Comparison of ENCODE assay signal across 18 mouse cellular contexts in the genomic region with DNA sequence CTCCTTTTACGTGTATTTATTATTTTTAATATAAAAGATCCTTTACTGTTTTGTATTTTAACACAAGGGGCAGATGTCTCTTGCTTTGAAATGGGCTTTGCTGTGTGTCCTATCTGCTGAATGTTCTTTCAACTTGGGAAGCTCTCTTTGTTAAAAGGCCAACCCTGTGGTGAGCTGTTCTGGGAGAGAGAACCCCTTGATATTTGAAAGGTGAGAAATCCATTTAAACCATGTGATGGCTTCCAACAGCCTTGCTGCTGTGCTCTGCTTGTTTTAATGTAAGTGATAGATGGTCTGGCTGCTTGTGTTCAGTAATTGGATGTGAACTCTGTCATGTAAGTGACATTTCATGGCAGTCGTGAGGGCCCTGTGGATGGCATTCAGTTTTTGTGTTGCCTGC.
A peak's percentile ranks its signal among the peaks of the same experiment; 100 is the strongest.
DNase-seq lines count a peak whose midpoint lies in the region; ATAC-seq lines count a peak whose summit lies in the region.
"Had no signal": no experiment of that assay in that cellular context is flagged by ENCODE, and none has a peak within 500 bp of the region (broad histone marks: within the 10 kb centered on the region; RNA-seq: fewer than 3 reads in every experiment).

No protein-coding gene starts in this region.

- H3K4me1 ChIP-seq in forebrain, embryonic 14.5 days (ENCODE audit: control insufficient read depth, insufficient read depth, low read length) = peaks cover 30% of the 10 kb centered on the region
- H3K4me1 ChIP-seq in forebrain, embryonic 11.5 days (replicated peaks; ENCODE audit: control insufficient read depth, insufficient read depth, low read length) = peaks cover 18% of the 10 kb centered on the region
- peaks cover 59% of the 10 kb centered on the region for H3K4me1 ChIP-seq in kidney, embryonic 16.5 days (ENCODE audit: insufficient read depth, low read length)
- peaks cover 39% of the 10 kb centered on the region for H3K4me1 ChIP-seq in hindbrain, embryonic 14.5 days (replicated peaks; ENCODE audit: control insufficient read depth, insufficient read depth, low read length)
- peaks cover 59% of the 10 kb centered on the region for H3K4me1 ChIP-seq in midbrain, embryonic 15.5 days

- peak overlapping the region; percentile 33; the same call in 1 of the 2 replicates for H3K27ac ChIP-seq in forebrain, embryonic 14.5 days (ENCODE audit: low read depth, low read length)
- no peak overlapping the region for H3K27ac ChIP-seq in forebrain, embryonic 11.5 days (ENCODE audit: low read depth, low read length)
- H3K27ac ChIP-seq in kidney, embryonic 16.5 days (ENCODE audit: low read length) = peak overlapping the region; percentile 14; the same call in 1 of the 2 replicates
- H3K27ac ChIP-seq in hindbrain, embryonic 14.5 days = peak overlapping the region; percentile 66
- peak overlapping the region; percentile 62 for H3K27ac ChIP-seq in midbrain, embryonic 15.5 days

- no peak overlapping the region for H3K4me3 ChIP-seq in forebrain, embryonic 14.5 days (ENCODE audit: low read depth, low read length)
- H3K4me3 ChIP-seq in forebrain, embryonic 11.5 days (ENCODE audit: low read depth, low read length) = no peak overlapping the region
- no peak overlapping the region for H3K4me3 ChIP-seq in kidney, embryonic 16.5 days (ENCODE audit: low read length)
- no peak overlapping the region for H3K4me3 ChIP-seq in hindbrain, embryonic 14.5 days (replicated peaks; ENCODE audit: low read length)
- no peak overlapping the region for H3K4me3 ChIP-seq in midbrain, embryonic 15.5 days
- H3K4me3 ChIP-seq: erythroblast, embryonic 14.5 days; liver, embryonic 13.5 days had no signal

- DNase-seq in forebrain, embryonic 14.5 days (ENCODE audit: low spot score) = peak; percentile 63
- no peak for DNase-seq in forebrain, embryonic 11.5 days (ENCODE audit: low spot score)
- no peak for DNase-seq in kidney, postnatal 14 days
- no peak for DNase-seq in hindbrain, embryonic 14.5 days (ENCODE audit: low spot score)
- no peak for DNase-seq in spleen, postnatal 10 days (ENCODE audit: low spot score in 2 of 2)
- DNase-seq: adrenal gland, postnatal 10 days; cerebellum, adult 18-20 months; cerebellum, postnatal 36 days; kidney, adult 8-10 months; layer of hippocampus, postnatal 36 days; left cerebral cortex, postnatal 4 days; liver, embryonic 13.5 days; retina, postnatal 1 day; right cerebral cortex, postnatal 4 days; thymus, postnatal 4 days had no signal

- H3K9ac ChIP-seq in forebrain, embryonic 14.5 days (ENCODE audit: low read length) = no peak overlapping the region
- no peak overlapping the region for H3K9ac ChIP-seq in forebrain, embryonic 11.5 days (ENCODE audit: low read length)
- no peak overlapping the region for H3K9ac ChIP-seq in kidney, embryonic 16.5 days (replicated peaks; ENCODE audit: low read length)
- 0 out of 2 replicates have a peak overlapping the region, but pooled peaks have one; percentile 8 for H3K9ac ChIP-seq in hindbrain, embryonic 14.5 days
- no peak overlapping the region for H3K9ac ChIP-seq in midbrain, embryonic 15.5 days
- H3K9ac ChIP-seq: liver, embryonic 13.5 days had no signal

- H3K9me3 ChIP-seq in forebrain, embryonic 14.5 days (replicated peaks; ENCODE audit: control insufficient read depth, low read length) = no peaks in the 10 kb centered on the region
- H3K9me3 ChIP-seq in forebrain, embryonic 11.5 days (ENCODE audit: control insufficient read depth, low read length) = no peaks in the 10 kb centered on the region
- no peaks in the 10 kb centered on the region for H3K9me3 ChIP-seq in kidney, embryonic 16.5 days (ENCODE audit: low read length)
- no peaks in the 10 kb centered on the region for H3K9me3 ChIP-seq in hindbrain, embryonic 14.5 days (ENCODE audit: control insufficient read depth, low read length)
- H3K9me3 ChIP-seq in midbrain, embryonic 15.5 days = no peaks in the 10 kb centered on the region
- H3K9me3 ChIP-seq: liver, embryonic 13.5 days had no signal

- H3K27me3 ChIP-seq in forebrain, embryonic 14.5 days (replicated peaks; ENCODE audit: control insufficient read depth, insufficient read depth, low read length) = no peaks in the 10 kb centered on the region
- no peaks in the 10 kb centered on the region for H3K27me3 ChIP-seq in forebrain, embryonic 11.5 days (ENCODE audit: control insufficient read depth, insufficient read depth, low read length)
- no peaks in the 10 kb centered on the region for H3K27me3 ChIP-seq in kidney, embryonic 16.5 days (ENCODE audit: insufficient read depth, low read length)
- no peaks in the 10 kb centered on the region for H3K27me3 ChIP-seq in hindbrain, embryonic 14.5 days (ENCODE audit: control insufficient read depth, insufficient read depth, low read length)
- no peaks in the 10 kb centered on the region for H3K27me3 ChIP-seq in midbrain, embryonic 15.5 days (replicated peaks)
- H3K27me3 ChIP-seq: liver, embryonic 13.5 days had no signal

- peak; percentile 30; the same call in 1 of the 2 replicates for ATAC-seq in forebrain, embryonic 14.5 days
- ATAC-seq in forebrain, embryonic 11.5 days (replicated peaks; ENCODE audit: low FRiP score) = no peak
- ATAC-seq in kidney, embryonic 16.5 days (ENCODE audit: low FRiP score, low TSS enrichment) = no peak
- no peak for ATAC-seq in hindbrain, embryonic 14.5 days (ENCODE audit: low FRiP score)
- ATAC-seq in midbrain, embryonic 15.5 days (replicated peaks) = peak; percentile 41; the same call in 1 of the 2 replicates

- WGBS in forebrain, embryonic 14.5 days = 49% methylated on average over 2 of the region's 2 CpGs
- 39% methylated on average over 2 of the region's 2 CpGs for whole genome bisulfite sequencing in forebrain, embryonic 11.5 days
- 61% methylated on average over 2 of the region's 2 CpGs for WGBS in kidney, embryonic 16.5 days
- 31% methylated on average over 2 of the region's 2 CpGs for WGBS in hindbrain, embryonic 14.5 days
- 28% methylated on average over 2 of the region's 2 CpGs for WGBS in midbrain, embryonic 15.5 days

- no peaks in the 10 kb centered on the region for H3K36me3 ChIP-seq in forebrain, embryonic 14.5 days (ENCODE audit: control insufficient read depth, insufficient read depth, low read length)
- no peaks in the 10 kb centered on the region for H3K36me3 ChIP-seq in forebrain, embryonic 11.5 days (ENCODE audit: control insufficient read depth, insufficient read depth, low read length)
- H3K36me3 ChIP-seq in kidney, embryonic 16.5 days (ENCODE audit: insufficient read depth, low read length) = 0 out of 2 replicates have a peak, but pooled peaks cover 3% of the 10 kb centered on the region
- no peaks in the 10 kb centered on the region for H3K36me3 ChIP-seq in hindbrain, embryonic 14.5 days (replicated peaks; ENCODE audit: control insufficient read depth, insufficient read depth)
- no peaks in the 10 kb centered on the region for H3K36me3 ChIP-seq in midbrain, embryonic 15.5 days (replicated peaks)
- H3K36me3 ChIP-seq: liver, embryonic 13.5 days had no signal

- no peak overlapping the region for H3K4me2 ChIP-seq in forebrain, embryonic 14.5 days (ENCODE audit: low read length)
- no peak overlapping the region for H3K4me2 ChIP-seq in forebrain, embryonic 11.5 days (ENCODE audit: low read depth, low read length, severe bottlenecking)
- H3K4me2 ChIP-seq in kidney, embryonic 16.5 days (replicated peaks; ENCODE audit: low read depth, low read length) = no peak overlapping the region
- H3K4me2 ChIP-seq in hindbrain, embryonic 14.5 days (replicated peaks) = no peak overlapping the region
- H3K4me2 ChIP-seq in midbrain, embryonic 15.5 days = no peak overlapping the region
- H3K4me2 ChIP-seq: liver, embryonic 13.5 days had no signal

Comparison
In these comparisons a context has a peak if more than half of its experiments do, and no peak if none do; other contexts are left out.
1. ATAC-seq: peak in forebrain, embryonic 14.5 days (single experiment) and midbrain, embryonic 15.5 days (single experiment); none in forebrain, embryonic 11.5 days (single experiment), kidney, embryonic 16.5 days (single experiment) and hindbrain, embryonic 14.5 days (single experiment).